Mouse (Mus musculus): ENCODE measurements around the gene Ralgapa2. TPM values are rescaled to one million over a fixed set of nuclear protein-coding genes. Genes with fewer than 3 reads are reported as not detected.

Gene Ralgapa2
- polyA plus RNA-seq, 1 experiment, result 9.6 TPM

- TF ChIP-seq CTCF (IDR thresholded peaks at IDR 0.05; ENCODE audit: borderline replicate concordance, insufficient read depth, low read depth, low read length) (no peak), POLR2A (IDR thresholded peaks at IDR 0.05; ENCODE audit: borderline replicate concordance, insufficient read depth, low read length) (no peak)
- peak overlapping the region; percentile 19 for H3K4me3 ChIP-seq (replicated peaks; ENCODE audit: insufficient read depth, low read depth, low read length)
- DNase-seq, result peak in 1 of 2 experiments; percentile 24
- H3K27me3 ChIP-seq (ENCODE audit: control insufficient read depth, insufficient read depth, low read length), result peaks cover 12% of the 10 kb centered on the region; the same call in 1 of the 2 replicates
- H3K27ac ChIP-seq (ENCODE audit: insufficient read depth, low read length), result no peak overlapping the region
- H3K4me1 ChIP-seq (ENCODE audit: control insufficient read depth, insufficient read depth, low read length), result peaks cover 4% of the 10 kb centered on the region; the same call in 1 of the 2 replicates
- under 1% methylated on average over 42 of the region's 44 CpGs for WGBS
Measured at GRCm38 (mm10) chr2:146221929-146222278, 290.2 kb downstream of the Ralgapa2 start.

GRCm38 (mm10) chr2:146221076-146221928 lies 290.8 kb downstream of the Ralgapa2 start, which contains the start of gene Insm1:
TSS of gene Insm1 (plus strand) at chr2:146221921.
- whole genome bisulfite sequencing, result under 1% methylated on average over 72 of the region's 86 CpGs
- TF ChIP-seq POLR2A (IDR thresholded peaks at IDR 0.05; ENCODE audit: borderline replicate concordance, insufficient read depth, low read length) (no peak), CTCF (IDR thresholded peaks at IDR 0.05; ENCODE audit: borderline replicate concordance, insufficient read depth, low read depth, low read length) (0 out of 2 replicates have a peak, but pooled peaks have one; percentile 5)
- H3K27ac ChIP-seq (ENCODE audit: insufficient read depth, low read length), result no peak within 1 kb of the TSS
- H3K27me3 ChIP-seq (ENCODE audit: control insufficient read depth, insufficient read depth, low read length), result peaks cover 12% of the 10 kb centered on the region; the same call in 1 of the 2 replicates
- DNase-seq, result peak; percentile 38 to 59
- H3K4me3 ChIP-seq (replicated peaks; ENCODE audit: insufficient read depth, low read depth, low read length), result peak within 1 kb of the TSS; percentile 52
- peaks cover 4% of the 10 kb centered on the region; the same call in 1 of the 2 replicates for H3K4me1 ChIP-seq (ENCODE audit: control insufficient read depth, insufficient read depth, low read length)

- Histone ChIP-seq H3K27me3 (ENCODE audit: control insufficient read depth, insufficient read depth, low read length) (peaks cover 12% of the 10 kb centered on the region; the same call in 1 of the 2 replicates), H3K27ac (ENCODE audit: insufficient read depth, low read length) (no peak overlapping the region), H3K4me1 (ENCODE audit: control insufficient read depth, insufficient read depth, low read length) (peaks cover 4% of the 10 kb centered on the region; the same call in 1 of the 2 replicates), H3K4me3 (replicated peaks; ENCODE audit: insufficient read depth, low read depth, low read length) (peak overlapping the region; percentile 33)
- peak in 1 of 2 experiments; percentile 23 for DNase-seq
- TF ChIP-seq POLR2A (IDR thresholded peaks at IDR 0.05; ENCODE audit: borderline replicate concordance, insufficient read depth, low read length) (no peak), CTCF (IDR thresholded peaks at IDR 0.05; ENCODE audit: borderline replicate concordance, insufficient read depth, low read depth, low read length) (no peak)
- WGBS, result 5% methylated on average over 24 of the region's 24 CpGs
Measured at GRCm38 (mm10) chr2:146220591-146221075, 291.5 kb downstream of the Ralgapa2 start.

GRCm38 (mm10) chr2:146219791-146220190 lies 292.4 kb downstream of the Ralgapa2 start:
- WGBS, result 52% methylated on average over 11 of the region's 11 CpGs
- no peak for DNase-seq
- H3K27ac ChIP-seq (ENCODE audit: insufficient read depth, low read length), result no peak overlapping the region
- no peak overlapping the region for H3K4me3 ChIP-seq (replicated peaks; ENCODE audit: insufficient read depth, low read depth, low read length)
- H3K27me3 ChIP-seq (ENCODE audit: control insufficient read depth, insufficient read depth, low read length), result peaks cover 12% of the 10 kb centered on the region; the same call in 1 of the 2 replicates
- H3K4me1 ChIP-seq (ENCODE audit: control insufficient read depth, insufficient read depth, low read length), result peaks cover 4% of the 10 kb centered on the region; the same call in 1 of the 2 replicates
- no peak for TF ChIP-seq CTCF (IDR thresholded peaks at IDR 0.05; ENCODE audit: borderline replicate concordance, insufficient read depth, low read depth, low read length)
- no peak for TF ChIP-seq POLR2A (IDR thresholded peaks at IDR 0.05; ENCODE audit: borderline replicate concordance, insufficient read depth, low read length)

GRCm38 (mm10) chr2:146218881-146219535 lies 293.1 kb downstream of the Ralgapa2 start:
- peak in 1 of 2 experiments; percentile 16 for DNase-seq
- H3K4me3 ChIP-seq (replicated peaks; ENCODE audit: insufficient read depth, low read depth, low read length), result no peak overlapping the region
- peaks cover 12% of the 10 kb centered on the region; the same call in 1 of the 2 replicates for H3K27me3 ChIP-seq (ENCODE audit: control insufficient read depth, insufficient read depth, low read length)
- no peak for TF ChIP-seq CTCF (IDR thresholded peaks at IDR 0.05; ENCODE audit: borderline replicate concordance, insufficient read depth, low read depth, low read length)
- TF ChIP-seq POLR2A (IDR thresholded peaks at IDR 0.05; ENCODE audit: borderline replicate concordance, insufficient read depth, low read length), result no peak
- peaks cover 4% of the 10 kb centered on the region; the same call in 1 of the 2 replicates for H3K4me1 ChIP-seq (ENCODE audit: control insufficient read depth, insufficient read depth, low read length)
- WGBS, result 41% methylated on average over 19 of the region's 19 CpGs
- no peak overlapping the region for H3K27ac ChIP-seq (ENCODE audit: insufficient read depth, low read length)

- Histone ChIP-seq H3K4me1 (ENCODE audit: control insufficient read depth, insufficient read depth, low read length) (peaks cover 4% of the 10 kb centered on the region; the same call in 1 of the 2 replicates), H3K4me3 (replicated peaks; ENCODE audit: insufficient read depth, low read depth, low read length) (no peak overlapping the region), H3K27me3 (ENCODE audit: control insufficient read depth, insufficient read depth, low read length) (peaks cover 11% of the 10 kb centered on the region; the same call in 1 of the 2 replicates), H3K27ac (ENCODE audit: insufficient read depth, low read length) (no peak overlapping the region)
- DNase-seq, result no peak
- TF ChIP-seq CTCF (IDR thresholded peaks at IDR 0.05; ENCODE audit: borderline replicate concordance, insufficient read depth, low read depth, low read length) (no peak), POLR2A (IDR thresholded peaks at IDR 0.05; ENCODE audit: borderline replicate concordance, insufficient read depth, low read length) (no peak)
- 10% methylated on average over 40 of the region's 40 CpGs for WGBS
Measured at GRCm38 (mm10) chr2:146218161-146218691, 293.9 kb downstream of the Ralgapa2 start.

Data from cerebellum, adult 2 months (tissue).